Mouse (Mus musculus) hindbrain, embryonic 13.5 days (tissue): Measurements from ENCODE around the gene Efcab11. TPM values are rescaled to one million over a fixed set of nuclear protein-coding genes. Genes with fewer than 3 reads are reported as not detected.
"Not testable (repeated sequence)": the region's sequence is repeated elsewhere in the genome, so short reads cannot be mapped to it uniquely, and the experiment has no call there.

Experiments used
- ATAC-seq: fragments of 200-750 bp; cut with Nextera tagmentation; 2 replicates; pipeline ENCODE4 v1.8.0; 2017; ENCODE audit warnings: moderate TSS enrichment; ENCODE audit not compliant: low FRiP score
- H3K27ac ChIP-seq: fragments of 300-500 bp; sonication (generic); 2 replicates; pipeline ENCODE4 v1.5.1; 2015; ENCODE audit warnings: inconsistent platforms, mild to moderate bottlenecking, moderate library complexity
- H3K27me3 ChIP-seq: fragments of 300-500 bp; sonication (generic); 2 replicates; pipeline ENCODE4 v1.6.1; 2015; ENCODE audit warnings: mild to moderate bottlenecking, inconsistent platforms
- H3K36me3 ChIP-seq: fragments of 300-500 bp; sonication (generic); 2 replicates; pipeline ENCODE4 v1.6.1; 2015; ENCODE audit warnings: mild to moderate bottlenecking, inconsistent platforms
- H3K4me1 ChIP-seq: fragments of 300-500 bp; sonication (generic); replicated peaks from 2 replicates; pipeline ENCODE4 v1.6.1; 2015; ENCODE audit warnings: inconsistent platforms
- H3K4me2 ChIP-seq: fragments of 300-500 bp; sonication (generic); 2 replicates; pipeline ENCODE4 v1.6.1; 2015; ENCODE audit warnings: inconsistent platforms, mild to moderate bottlenecking, moderate library complexity
- H3K4me3 ChIP-seq: fragments of 300-500 bp; sonication (generic); 2 replicates; pipeline ENCODE4 v1.5.1; 2015; ENCODE audit warnings: mild to moderate bottlenecking, inconsistent platforms
- H3K9ac ChIP-seq: fragments of 300-500 bp; sonication (generic); 2 replicates; pipeline ENCODE4 v1.6.1; 2015; ENCODE audit warnings: mild to moderate bottlenecking, inconsistent platforms
- H3K9me3 ChIP-seq: fragments of 300-500 bp; sonication (generic); 2 replicates; pipeline ENCODE4 v1.6.1; 2016; ENCODE audit warnings: inconsistent platforms
- WGBS: fragments of 180-500 bp; shearing (Covaris S2); methylation state at CpG from one replicate; pipeline ENCODE4 v1.1.7; 2015; 5-methylcytosine and 5-hydroxymethylcytosine counted together
- polyA plus RNA-seq: library from polyadenylated mRNA; unstranded; fragments of >200 nt; fragmentation: Nextera tagmentation; extraction: Ambion mirVana; gene quantifications from 2 replicates; pipeline ENCODE4 v1.2.1, GENCODE M21; 2015

The Efcab11 gene
- polyA plus RNA-seq, 1 experiment from 2014 or later, result 5.7 TPM

DNA sequence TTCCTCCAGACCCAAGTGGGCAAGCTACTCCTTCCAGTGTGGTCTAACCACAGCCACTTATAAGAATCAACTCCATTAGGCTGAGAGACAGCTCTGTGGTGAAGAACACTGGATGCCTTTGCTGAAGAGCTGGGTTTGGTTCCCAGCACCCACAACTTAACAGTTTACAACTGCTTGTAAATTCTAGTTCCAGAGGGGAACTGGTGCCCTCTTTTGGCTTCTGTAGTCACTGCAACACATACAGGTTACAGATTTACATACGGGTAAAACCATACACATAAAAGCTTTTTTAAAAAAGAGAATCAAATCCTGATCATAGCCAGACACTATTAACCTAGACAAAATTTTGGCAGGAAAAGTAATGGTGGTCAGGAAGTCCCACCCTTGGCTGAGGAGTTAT, 50.8 kb downstream of the Efcab11 start:
- ATAC-seq, result no peak
- 95% methylated on average over 1 of the region's 1 CpGs for WGBS

DNA sequence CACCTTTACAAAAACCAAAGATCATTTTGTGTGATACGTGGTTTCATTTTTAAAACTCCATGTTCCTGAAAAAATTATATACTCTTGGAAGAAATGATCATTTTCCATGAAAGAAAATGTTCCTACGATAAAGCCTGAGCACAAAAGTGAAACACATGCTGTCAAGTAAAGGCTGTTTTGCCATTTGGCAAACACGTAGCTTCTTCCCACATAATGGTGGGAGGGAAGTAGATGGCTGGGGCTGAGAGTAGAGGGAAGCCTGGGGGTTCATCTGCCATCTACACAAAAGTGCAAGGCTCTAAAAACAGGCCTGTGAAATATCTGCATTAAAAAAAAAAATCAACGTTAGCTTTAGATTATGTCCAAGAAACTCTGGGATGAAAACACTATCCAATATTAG, 61.6 kb downstream of the Efcab11 start:
- no peak overlapping the region for H3K9ac ChIP-seq
- H3K4me3 ChIP-seq, result no peak overlapping the region
- H3K9me3 ChIP-seq, result no peaks in the 10 kb centered on the region
- WGBS, result 89% methylated on average over 4 of the region's 4 CpGs
- H3K27ac ChIP-seq, result no peak overlapping the region
- ATAC-seq, result no peak
- no peaks in the 10 kb centered on the region for H3K4me1 ChIP-seq
- no peak overlapping the region for H3K4me2 ChIP-seq
- no peaks in the 10 kb centered on the region for H3K27me3 ChIP-seq
- no peaks in the 10 kb centered on the region for H3K36me3 ChIP-seq

More for the DNA sequence above, 50.8 kb downstream of the Efcab11 start:
- Histone ChIP-seq H3K4me2 (no peak overlapping the region), H3K4me3 (no peak overlapping the region), H3K4me1 (peaks cover 22% of the 10 kb centered on the region), H3K27me3 (no peaks in the 10 kb centered on the region), H3K27ac (no peak overlapping the region), H3K9ac (no peak overlapping the region), H3K36me3 (no peaks in the 10 kb centered on the region), H3K9me3 (0 out of 2 replicates have a peak, but pooled peaks cover 4% of the 10 kb centered on the region)

DNA sequence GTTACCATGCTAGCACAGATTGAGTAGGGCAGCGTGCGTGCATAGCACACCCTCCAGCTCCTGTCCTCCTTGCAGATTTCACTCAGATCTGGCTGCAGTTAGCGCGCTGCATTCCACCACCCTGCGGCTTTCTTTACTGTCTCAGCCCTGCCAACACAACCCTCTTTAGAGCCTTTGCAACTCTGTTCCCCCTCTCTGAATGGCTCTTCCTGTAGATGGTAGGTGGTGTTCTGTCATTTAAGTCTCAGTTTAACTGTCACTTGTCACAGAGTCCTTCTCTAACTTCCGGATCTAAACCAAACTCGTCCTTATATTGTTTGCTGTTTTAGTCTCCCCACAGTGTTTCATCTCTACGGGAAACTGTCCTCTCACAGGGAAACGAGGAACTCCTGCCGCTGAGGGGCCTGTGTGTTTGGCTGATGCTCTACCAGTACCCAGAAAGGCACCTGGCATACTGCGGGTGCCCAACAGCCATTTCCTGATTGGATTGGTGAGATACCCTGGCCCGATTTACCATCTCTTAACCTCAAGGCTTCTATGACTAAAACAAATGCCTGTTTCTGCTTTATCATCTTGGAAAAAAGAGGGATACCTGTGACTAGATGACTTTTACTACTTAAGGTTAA, 62.8 kb downstream of the Efcab11 start:
- Histone ChIP-seq H3K27me3 (no peaks in the 10 kb centered on the region), H3K4me3 (no peak overlapping the region), H3K27ac (no peak overlapping the region), H3K4me1 (no peaks in the 10 kb centered on the region), H3K4me2 (no peak overlapping the region), H3K36me3 (no peaks in the 10 kb centered on the region), H3K9ac (no peak overlapping the region), H3K9me3 (no peaks in the 10 kb centered on the region)
- WGBS, result 79% methylated on average over 12 of the region's 12 CpGs
- ATAC-seq, result no peak

DNA sequence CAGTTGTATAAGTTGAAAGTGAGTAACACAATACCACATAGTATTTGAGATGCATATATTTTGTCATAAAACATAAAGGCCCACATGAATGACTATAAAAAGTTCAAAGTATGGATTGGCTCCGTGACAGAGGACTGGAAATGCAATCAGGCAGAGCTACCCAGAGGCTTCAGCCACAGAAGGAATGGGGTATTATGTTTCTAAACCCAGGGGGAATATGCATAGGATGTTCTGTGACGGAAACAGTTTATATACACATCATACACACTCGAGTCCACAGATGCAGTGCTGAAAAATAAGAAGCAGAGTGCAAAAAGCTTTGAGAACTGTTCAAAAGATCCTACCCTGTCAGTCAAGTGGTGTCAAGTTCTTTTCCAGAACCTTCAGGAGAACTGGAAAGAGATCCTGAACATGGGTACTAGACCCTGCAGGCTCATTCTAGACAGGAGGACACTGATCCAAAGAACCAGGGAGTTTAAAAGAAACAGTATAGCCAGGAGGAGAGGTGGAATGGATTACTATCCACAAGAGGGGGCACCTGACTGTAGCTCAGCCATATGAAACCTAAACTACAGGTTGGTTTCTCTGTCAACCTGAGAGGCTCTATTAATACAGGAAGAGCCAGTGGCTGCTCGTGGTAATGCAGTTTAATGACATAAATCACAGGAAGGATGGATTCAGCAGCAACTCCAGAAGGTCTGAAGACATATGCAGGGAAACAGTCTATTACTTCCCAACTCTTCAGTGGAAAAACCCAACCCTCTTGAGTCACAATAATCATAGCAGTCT, 64.9 kb downstream of the Efcab11 start:
- 71% methylated on average over 4 of the region's 4 CpGs for WGBS

DNA sequence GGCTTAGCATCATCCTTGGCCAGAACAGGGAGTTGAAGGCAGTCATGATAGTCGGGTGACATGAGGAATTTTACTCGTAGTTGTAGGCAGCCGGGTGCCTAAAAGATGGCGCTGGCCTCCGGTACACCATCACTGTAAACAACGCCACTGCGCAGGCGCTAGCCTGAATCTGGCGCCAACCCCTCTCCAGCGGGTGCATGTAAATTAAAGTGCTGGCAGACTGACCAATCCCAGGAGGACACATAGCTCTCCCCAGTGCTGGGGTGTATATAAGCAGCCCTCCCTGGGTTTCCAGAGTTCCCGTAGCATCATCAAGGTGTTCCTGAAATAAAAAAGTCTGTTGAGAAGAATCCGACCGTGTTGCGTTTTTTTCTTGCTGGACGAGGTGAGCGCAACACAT, 66.2 kb downstream of the Efcab11 start:
- not testable (repeated sequence) for H3K27ac ChIP-seq, H3K9ac ChIP-seq, H3K4me2 ChIP-seq, H3K36me3 ChIP-seq, H3K4me3 ChIP-seq, H3K4me1 ChIP-seq, H3K27me3 ChIP-seq, H3K9me3 ChIP-seq, ATAC-seq
- WGBS, result 96% methylated on average over 16 of the region's 16 CpGs

More for the DNA sequence above, 64.9 kb downstream of the Efcab11 start:
- H3K9me3 ChIP-seq, result no peaks in the 10 kb centered on the region
- no peak overlapping the region for H3K9ac ChIP-seq
- no peak overlapping the region for H3K27ac ChIP-seq
- no peak overlapping the region for H3K4me2 ChIP-seq
- H3K36me3 ChIP-seq, result no peaks in the 10 kb centered on the region
- no peak overlapping the region for H3K4me3 ChIP-seq
- H3K27me3 ChIP-seq, result no peaks in the 10 kb centered on the region
- no peak for ATAC-seq
- no peaks in the 10 kb centered on the region for H3K4me1 ChIP-seq

- Histone ChIP-seq H3K36me3 (no peaks in the 10 kb centered on the region), H3K27ac (no peak overlapping the region), H3K9ac (no peak overlapping the region), H3K9me3 (peaks cover 4% of the 10 kb centered on the region; the same call in 1 of the 2 replicates), H3K4me3 (no peak overlapping the region), H3K4me1 (no peaks in the 10 kb centered on the region), H3K27me3 (no peaks in the 10 kb centered on the region), H3K4me2 (no peak overlapping the region)
- no peak for ATAC-seq
- WGBS, result 96% methylated on average over 8 of the region's 8 CpGs
Observed at GRCm38 (mm10) chr12:99815244-99815643, 69.0 kb downstream of the Efcab11 start.

GRCm38 (mm10) chr12:99807891-99808290, 76.3 kb downstream of the Efcab11 start:
- Histone ChIP-seq H3K9ac (no peak overlapping the region), H3K4me2 (no peak overlapping the region), H3K4me3 (no peak overlapping the region), H3K27me3 (no peaks in the 10 kb centered on the region), H3K4me1 (no peaks in the 10 kb centered on the region), H3K36me3 (no peaks in the 10 kb centered on the region), H3K9me3 (peaks cover 4% of the 10 kb centered on the region; the same call in 1 of the 2 replicates), H3K27ac (no peak overlapping the region)
- WGBS, result 89% methylated on average over 5 of the region's 5 CpGs
- no peak for ATAC-seq

DNA sequence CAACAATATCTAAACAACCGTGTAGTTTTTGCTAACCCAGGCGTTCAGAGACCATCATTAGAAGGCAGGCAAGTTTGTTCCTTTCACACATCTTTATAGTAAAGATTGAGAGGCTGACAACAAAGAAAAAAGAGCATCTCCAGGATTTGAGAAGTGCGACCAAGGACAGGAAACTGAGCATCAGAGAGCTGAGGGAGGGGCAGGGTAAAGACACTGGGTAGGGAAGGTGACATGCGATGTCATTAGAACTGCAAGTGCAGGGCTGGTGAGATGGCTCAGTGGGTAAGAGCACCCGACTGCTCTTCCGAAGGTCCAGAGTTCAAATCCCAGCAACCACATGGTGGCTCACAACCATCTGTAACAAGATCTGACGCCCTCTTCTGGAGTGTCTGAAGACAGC, 77.5 kb downstream of the Efcab11 start:
- H3K9me3 ChIP-seq, H3K27ac ChIP-seq, H3K36me3 ChIP-seq, H3K4me3 ChIP-seq, H3K9ac ChIP-seq, H3K27me3 ChIP-seq, ATAC-seq, H3K4me1 ChIP-seq, H3K4me2 ChIP-seq: not testable (repeated sequence)
- 91% methylated on average over 7 of the region's 7 CpGs for WGBS

- Histone ChIP-seq H3K36me3 (no peaks in the 10 kb centered on the region), H3K4me1 (peaks cover 4% of the 10 kb centered on the region; the same call in 1 of the 2 replicates), H3K4me2 (no peak overlapping the region), H3K27ac (no peak overlapping the region), H3K4me3 (no peak overlapping the region), H3K9me3 (no peaks in the 10 kb centered on the region), H3K27me3 (no peaks in the 10 kb centered on the region), H3K9ac (no peak overlapping the region)
- no peak for ATAC-seq
- WGBS, result 76% methylated on average over 2 of the region's 2 CpGs
Observed at GRCm38 (mm10) chr12:99795921-99796320, 88.3 kb downstream of the Efcab11 start.

DNA sequence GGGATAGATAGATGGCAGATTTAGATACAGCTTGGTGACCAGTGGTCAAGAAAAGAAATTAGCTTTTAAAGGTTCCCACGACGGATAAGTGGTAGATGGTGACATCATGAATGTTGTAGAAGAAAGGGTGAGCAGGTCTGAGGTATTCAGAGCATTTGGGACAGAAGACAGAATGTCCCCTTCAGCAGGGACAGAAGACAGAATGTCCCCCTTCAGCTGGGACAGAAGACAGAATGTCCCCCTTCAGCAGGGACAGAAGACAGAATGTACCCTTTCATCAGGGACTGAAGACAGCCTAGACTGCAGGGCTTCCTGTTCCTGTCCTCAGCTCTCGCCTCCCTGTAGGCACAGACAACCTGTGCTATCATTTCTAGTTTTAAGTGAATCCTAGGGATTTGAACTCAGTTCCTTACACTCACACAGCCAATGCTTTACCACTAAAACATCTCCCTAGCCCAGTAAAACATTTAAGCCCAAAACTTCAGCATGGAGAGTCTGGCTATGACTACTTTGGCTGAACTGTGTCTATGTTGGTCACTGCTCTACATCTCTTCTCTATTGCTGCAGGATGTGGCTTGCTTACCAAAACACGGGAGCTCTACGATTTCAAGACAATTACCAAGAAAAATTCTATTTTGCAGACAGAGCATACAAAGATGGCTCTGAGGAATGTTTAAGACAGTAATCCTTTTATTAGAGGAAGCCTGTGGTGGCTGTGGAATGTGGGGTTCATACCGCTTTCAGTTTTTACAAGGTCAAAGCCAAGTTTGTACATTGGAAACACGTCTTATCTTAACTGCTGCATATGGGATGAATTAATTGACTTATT, 89.2 kb downstream of the Efcab11 start:
- Histone ChIP-seq H3K9ac (no peak overlapping the region), H3K27me3 (no peaks in the 10 kb centered on the region), H3K4me3 (no peak overlapping the region), H3K36me3 (no peaks in the 10 kb centered on the region), H3K9me3 (no peaks in the 10 kb centered on the region), H3K4me2 (no peak overlapping the region), H3K4me1 (peaks cover 4% of the 10 kb centered on the region; the same call in 1 of the 2 replicates), H3K27ac (no peak overlapping the region)
- ATAC-seq, result no peak
- 86% methylated on average over 7 of the region's 7 CpGs for WGBS

- no peak overlapping the region for H3K4me3 ChIP-seq
- WGBS, result 84% methylated on average over 4 of the region's 4 CpGs
Observed at GRCm38 (mm10) chr12:99794158-99794515, 90.1 kb downstream of the Efcab11 start.

DNA sequence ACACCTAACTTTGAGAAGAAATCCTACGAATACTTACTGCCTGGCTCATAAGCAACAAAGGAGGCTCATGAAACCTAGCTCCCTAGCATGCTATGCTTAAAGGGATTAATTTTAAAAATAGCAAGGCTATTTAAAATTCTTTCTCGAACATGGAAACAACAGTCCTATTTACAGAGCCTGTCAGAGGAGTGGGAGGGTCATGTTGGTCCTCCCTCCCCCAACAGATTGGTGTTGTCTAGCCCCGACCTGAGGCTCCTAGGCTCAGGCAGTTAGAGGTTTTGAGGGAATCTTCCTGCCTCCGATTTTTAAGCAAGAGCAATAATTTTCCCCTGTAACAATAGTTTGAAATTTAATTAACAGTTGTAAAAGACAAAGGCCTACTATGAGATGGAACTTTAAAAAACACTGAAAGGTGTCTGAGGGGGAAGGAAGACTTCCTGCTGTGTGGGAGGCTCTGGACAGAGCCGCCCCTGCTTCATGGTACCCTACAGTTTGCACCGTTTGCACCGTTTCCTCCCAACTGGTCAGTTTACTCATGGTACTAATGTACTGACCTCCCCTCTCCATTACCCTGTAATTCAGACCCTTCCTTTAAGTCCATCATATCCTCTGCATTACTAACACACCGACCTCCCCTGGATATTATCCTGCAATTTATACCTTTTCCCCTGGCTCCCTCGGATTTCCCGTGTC, 90.6 kb downstream of the Efcab11 start:
- Histone ChIP-seq H3K4me1 (peaks cover 4% of the 10 kb centered on the region; the same call in 1 of the 2 replicates), H3K36me3 (no peaks in the 10 kb centered on the region), H3K27ac (no peak overlapping the region), H3K27me3 (no peaks in the 10 kb centered on the region), H3K9me3 (no peaks in the 10 kb centered on the region), H3K4me3 (no peak overlapping the region), H3K4me2 (no peak overlapping the region), H3K9ac (no peak overlapping the region)
- 70% methylated on average over 10 of the region's 10 CpGs for WGBS
- ATAC-seq, result no peak

More at GRCm38 (mm10) chr12:99794158-99794515, 90.1 kb downstream of the Efcab11 start:
- Histone ChIP-seq H3K9ac (no peak overlapping the region), H3K36me3 (no peaks in the 10 kb centered on the region), H3K27ac (no peak overlapping the region), H3K4me1 (peaks cover 4% of the 10 kb centered on the region; the same call in 1 of the 2 replicates), H3K9me3 (no peaks in the 10 kb centered on the region), H3K4me2 (no peak overlapping the region), H3K27me3 (no peaks in the 10 kb centered on the region)
- no peak for ATAC-seq
